Mouse (Mus musculus): ENCODE measurements around the gene Kank1.
A peak's percentile ranks its signal among the peaks of the same experiment; 100 is the strongest.

The Kank1 gene

GRCm38 (mm10) chr19:25253198-25253597 lies 16.4 kb downstream of the Kank1 start:
- DNase-seq: no peak

- DNase-seq: no peak
These were observed 16.9 kb downstream of the Kank1 start for GRCm38 (mm10) chr19:25253628-25254027.

GRCm38 (mm10) chr19:25258321-25258720 lies 21.5 kb downstream of the Kank1 start:
- DNase-seq: peak in 1 of 2 experiments; percentile 18

GRCm38 (mm10) chr19:25266181-25266580 lies 29.4 kb downstream of the Kank1 start:
- peak in 1 of 2 experiments; percentile 61 for DNase-seq

- peak in 1 of 2 experiments; percentile 47 for DNase-seq
These were observed 30.5 kb downstream of the Kank1 start for GRCm38 (mm10) chr19:25267247-25267646.

- peak; percentile 92 to 93 for DNase-seq
These were observed 31.8 kb downstream of the Kank1 start for GRCm38 (mm10) chr19:25268532-25268931.

GRCm38 (mm10) chr19:25271591-25271990 lies 34.8 kb downstream of the Kank1 start:
- peak in 1 of 2 experiments; percentile 50 for DNase-seq

- DNase-seq: peak; percentile 63 to 72
These were observed 36.4 kb downstream of the Kank1 start for GRCm38 (mm10) chr19:25273179-25273578.

GRCm38 (mm10) chr19:25276600-25277395 lies 40.0 kb downstream of the Kank1 start:
- DNase-seq: no peak

GRCm38 (mm10) chr19:25277761-25278160 lies 41.0 kb downstream of the Kank1 start:
- DNase-seq: no peak

GRCm38 (mm10) chr19:25279603-25280002 lies 42.8 kb downstream of the Kank1 start:
- no peak for DNase-seq

GRCm38 (mm10) chr19:25283665-25284064 lies 46.9 kb downstream of the Kank1 start:
- DNase-seq: no peak

GRCm38 (mm10) chr19:25285756-25286538 lies 49.2 kb downstream of the Kank1 start:
- DNase-seq: peak; percentile 79 to 85

GRCm38 (mm10) chr19:25290991-25291520 lies 54.3 kb downstream of the Kank1 start:
- DNase-seq: no peak

GRCm38 (mm10) chr19:25295207-25295606 lies 58.4 kb downstream of the Kank1 start:
- DNase-seq: peak; percentile 54 to 73

- peak; percentile 54 to 70 for DNase-seq
These were observed 60.5 kb downstream of the Kank1 start for GRCm38 (mm10) chr19:25297269-25297668.

GRCm38 (mm10) chr19:25299852-25300670 lies 63.3 kb downstream of the Kank1 start:
- DNase-seq: no peak

GRCm38 (mm10) chr19:25301189-25301588 lies 64.4 kb downstream of the Kank1 start:
- DNase-seq: no peak

GRCm38 (mm10) chr19:25306277-25306676 lies 69.5 kb downstream of the Kank1 start:
- DNase-seq: peak in 1 of 2 experiments; percentile 47

GRCm38 (mm10) chr19:25308156-25308555 lies 71.4 kb downstream of the Kank1 start:
- no peak for DNase-seq

- DNase-seq: no peak
These were observed 72.0 kb downstream of the Kank1 start for GRCm38 (mm10) chr19:25308763-25309162.

- DNase-seq: no peak
These were observed 74.2 kb downstream of the Kank1 start for GRCm38 (mm10) chr19:25310989-25311388.

GRCm38 (mm10) chr19:25311626-25312025 lies 74.9 kb downstream of the Kank1 start:
- DNase-seq: no peak
